Mouse (Mus musculus): Measurements from ENCODE around the gene Ugt1a8.
"Not testable (repeated sequence)": the region's sequence is repeated elsewhere in the genome, so short reads cannot be mapped to it uniquely, and the experiment has no call there.

The Ugt1a8 gene

DNA sequence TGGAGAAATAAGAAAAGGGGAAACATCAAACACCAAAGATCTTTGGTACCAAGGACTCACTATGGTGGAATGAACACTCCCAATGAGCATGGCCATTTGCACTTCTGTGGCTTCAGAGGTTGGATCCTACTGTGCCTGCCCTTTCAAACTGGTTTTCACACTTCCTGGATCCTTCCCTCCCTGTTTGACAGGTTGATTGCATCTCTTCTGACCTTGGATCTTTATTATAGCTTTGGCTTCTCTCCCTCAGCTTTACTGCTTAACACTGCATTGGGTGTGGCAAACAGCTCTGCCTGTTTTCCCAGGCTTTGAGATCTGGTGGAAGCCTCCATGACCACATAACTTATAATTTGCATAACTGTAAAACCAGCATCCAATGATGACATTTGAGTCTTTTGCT is 132.7 kb downstream of the Ugt1a8 start:
- TF ChIP-seq POU5F1 (IDR thresholded peaks at IDR 0.05; ENCODE audit: borderline replicate concordance, low read length) (no peak), CTCF (conservative IDR thresholded peaks at IDR 0.05; ENCODE audit: low read length) (no peak), NANOG (IDR thresholded peaks at IDR 0.05; ENCODE audit: borderline replicate concordance, low read length) (no peak)
- Histone ChIP-seq H3K36me3 (ENCODE audit: insufficient read depth, low read length) (no peaks in the 10 kb centered on the region), H3K27me3 (ENCODE audit: insufficient read depth, low read length) (no peaks in the 10 kb centered on the region), H3K9me3 (ENCODE audit: low read length) (peaks cover 8% of the 10 kb centered on the region), H3K4me1 (replicated peaks; ENCODE audit: low read depth, low read length) (no peaks in the 10 kb centered on the region), H3K4me3 (replicated peaks; ENCODE audit: low read length) (no peak overlapping the region)

DNA sequence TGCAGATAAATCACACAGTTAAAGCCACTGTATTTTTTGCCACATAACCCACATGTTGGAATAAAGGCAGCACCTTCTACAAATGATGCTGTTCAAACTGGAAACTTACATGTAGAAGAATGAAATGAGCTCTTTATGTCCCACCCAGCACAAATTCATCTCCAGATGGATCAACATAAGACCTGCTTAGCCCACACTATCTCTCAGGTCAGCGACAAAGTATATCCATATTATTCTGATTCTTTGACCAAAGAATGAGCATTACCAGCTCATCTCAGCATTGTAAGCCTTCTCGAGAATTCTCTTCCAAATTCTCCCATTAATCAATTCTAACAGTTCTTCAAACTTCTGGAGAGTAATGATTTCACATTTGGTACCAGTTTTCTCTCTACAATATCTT is 134.6 kb downstream of the Ugt1a8 start:
- Histone ChIP-seq H3K9me3 (ENCODE audit: low read length) (peaks cover 5% of the 10 kb centered on the region), H3K27me3 (ENCODE audit: insufficient read depth, low read length) (no peaks in the 10 kb centered on the region)

DNA sequence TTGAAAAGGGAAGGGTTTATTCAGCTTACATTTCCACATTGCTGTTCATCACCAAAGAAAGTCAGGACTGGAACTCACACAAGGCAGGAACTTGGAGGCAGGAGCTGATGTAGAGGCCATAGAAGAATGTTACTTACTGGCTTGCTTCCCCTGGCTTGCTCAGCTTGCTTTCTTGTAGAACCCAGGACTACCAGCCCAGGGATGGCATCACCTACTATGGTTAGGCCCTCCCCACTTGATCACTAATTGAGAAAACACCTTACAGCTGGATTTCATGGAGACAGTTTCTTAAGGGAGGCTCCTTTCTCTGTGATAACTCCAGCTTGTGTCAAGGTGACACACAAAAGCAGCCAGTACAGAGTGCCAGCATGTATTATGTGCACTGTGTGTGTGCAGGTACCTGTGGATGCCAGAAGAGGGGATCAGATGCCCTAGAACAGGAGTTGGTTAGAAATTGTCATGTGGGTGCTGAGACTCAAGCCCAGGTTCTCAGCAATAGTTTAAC is 135.4 kb downstream of the Ugt1a8 start:
- H3K4me1 ChIP-seq (replicated peaks; ENCODE audit: low read depth, low read length); H3K4me3 ChIP-seq (replicated peaks; ENCODE audit: low read length); H3K27me3 ChIP-seq (ENCODE audit: insufficient read depth, low read length); H3K36me3 ChIP-seq (ENCODE audit: insufficient read depth, low read length); H3K9me3 ChIP-seq (ENCODE audit: low read length): not testable (repeated sequence)

More for the DNA sequence above, 134.6 kb downstream of the Ugt1a8 start:
- no peak overlapping the region for H3K4me3 ChIP-seq (replicated peaks; ENCODE audit: low read length)
- H3K4me1 ChIP-seq (replicated peaks; ENCODE audit: low read depth, low read length), result no peaks in the 10 kb centered on the region
- no peak for TF ChIP-seq NANOG (IDR thresholded peaks at IDR 0.05; ENCODE audit: borderline replicate concordance, low read length)
- no peak for TF ChIP-seq POU5F1 (IDR thresholded peaks at IDR 0.05; ENCODE audit: borderline replicate concordance, low read length)
- TF ChIP-seq CTCF (conservative IDR thresholded peaks at IDR 0.05; ENCODE audit: low read length), result no peak
- H3K36me3 ChIP-seq (ENCODE audit: insufficient read depth, low read length), result no peaks in the 10 kb centered on the region

DNA sequence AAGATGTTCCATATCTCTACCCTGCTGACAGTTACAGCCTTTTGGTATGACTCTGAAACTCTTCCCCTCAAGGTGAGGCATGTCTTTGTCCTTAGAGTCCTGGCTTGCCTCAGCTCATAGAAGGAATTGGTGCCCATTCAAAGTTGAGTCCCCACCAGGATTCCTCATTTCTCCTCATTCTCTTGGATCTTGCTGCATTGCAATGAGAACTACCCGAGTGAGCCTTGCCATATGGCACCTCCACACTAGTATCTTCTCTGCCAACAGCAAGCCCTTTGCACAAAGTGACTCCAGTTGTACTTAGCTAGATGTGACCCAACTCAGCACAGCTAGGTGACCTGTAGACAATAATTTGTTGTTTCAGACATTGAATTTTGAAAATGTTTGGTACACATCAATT is 136.0 kb downstream of the Ugt1a8 start:
- Histone ChIP-seq H3K4me3 (replicated peaks; ENCODE audit: low read length) (no peak overlapping the region), H3K9me3 (ENCODE audit: low read length) (no peaks in the 10 kb centered on the region), H3K27me3 (ENCODE audit: insufficient read depth, low read length) (no peaks in the 10 kb centered on the region), H3K36me3 (ENCODE audit: insufficient read depth, low read length) (no peaks in the 10 kb centered on the region), H3K4me1 (replicated peaks; ENCODE audit: low read depth, low read length) (no peaks in the 10 kb centered on the region)
- TF ChIP-seq NANOG (IDR thresholded peaks at IDR 0.05; ENCODE audit: borderline replicate concordance, low read length), result no peak
- no peak for TF ChIP-seq CTCF (conservative IDR thresholded peaks at IDR 0.05; ENCODE audit: low read length)
- no peak for TF ChIP-seq POU5F1 (IDR thresholded peaks at IDR 0.05; ENCODE audit: borderline replicate concordance, low read length)

DNA sequence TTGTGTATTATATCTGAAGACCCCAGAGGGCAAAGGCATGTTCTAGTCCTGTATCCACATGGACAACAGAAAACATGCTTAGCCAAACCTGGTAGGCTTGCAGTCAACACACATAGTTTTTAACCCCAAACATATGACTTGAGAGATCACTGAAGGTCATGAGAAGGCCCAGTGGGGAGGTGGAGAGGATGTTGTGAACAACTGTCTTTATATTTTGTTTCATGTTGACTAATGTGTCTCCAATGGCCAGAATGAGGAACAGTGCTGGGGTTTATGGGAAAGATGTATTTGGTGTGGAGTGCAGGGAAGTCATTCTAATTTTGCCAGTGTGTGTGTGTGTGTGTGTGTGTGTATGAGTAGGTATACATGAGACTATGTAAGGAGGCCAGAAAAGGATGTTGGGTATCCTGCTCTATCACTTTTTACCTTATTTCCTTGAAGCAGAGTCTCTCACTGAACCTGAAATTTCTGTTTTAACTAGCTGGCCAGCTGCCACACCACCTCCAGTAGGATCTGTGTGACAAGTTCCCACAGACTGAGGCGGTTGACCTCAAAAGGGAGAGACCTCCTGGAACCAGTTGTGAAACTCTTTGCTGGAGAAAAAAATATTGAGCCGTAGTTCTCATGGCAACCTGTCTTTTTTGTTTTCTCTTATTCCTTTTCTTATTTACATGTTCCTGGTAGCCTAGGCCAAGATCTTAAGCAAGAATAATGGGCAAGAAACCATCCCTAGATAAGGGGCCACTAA is 136.6 kb downstream of the Ugt1a8 start:
- no peaks in the 10 kb centered on the region for H3K27me3 ChIP-seq (ENCODE audit: insufficient read depth, low read length)
- no peak overlapping the region for H3K4me3 ChIP-seq (replicated peaks; ENCODE audit: low read length)
- TF ChIP-seq NANOG (IDR thresholded peaks at IDR 0.05; ENCODE audit: borderline replicate concordance, low read length) (no peak), CTCF (conservative IDR thresholded peaks at IDR 0.05; ENCODE audit: low read length) (no peak)
- H3K36me3 ChIP-seq (ENCODE audit: insufficient read depth, low read length), result no peaks in the 10 kb centered on the region
- no peaks in the 10 kb centered on the region for H3K4me1 ChIP-seq (replicated peaks; ENCODE audit: low read depth, low read length)
- no peaks in the 10 kb centered on the region for H3K9me3 ChIP-seq (ENCODE audit: low read length)

DNA sequence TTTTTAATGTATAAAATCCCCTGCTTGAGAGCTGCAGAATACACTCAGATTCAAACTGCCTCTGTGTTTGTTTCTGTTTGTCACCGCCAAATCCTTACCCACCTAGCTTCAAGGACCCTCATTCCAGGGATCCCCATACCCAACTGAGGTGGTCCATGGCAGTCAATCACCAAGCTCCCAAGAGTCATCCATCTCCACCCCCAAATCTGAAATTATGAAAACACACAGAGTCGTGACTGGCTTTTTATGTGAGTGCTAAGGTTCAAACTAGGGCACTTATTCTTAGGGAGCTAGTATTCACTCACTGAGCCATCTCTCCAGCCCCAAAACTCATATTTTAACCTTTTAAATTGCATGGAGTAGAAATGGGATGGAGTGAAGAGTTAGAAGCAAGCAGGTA is 137.7 kb downstream of the Ugt1a8 start:
- H3K27me3 ChIP-seq (ENCODE audit: insufficient read depth, low read length); H3K4me3 ChIP-seq (replicated peaks; ENCODE audit: low read length); H3K4me1 ChIP-seq (replicated peaks; ENCODE audit: low read depth, low read length); H3K36me3 ChIP-seq (ENCODE audit: insufficient read depth, low read length); H3K9me3 ChIP-seq (ENCODE audit: low read length): not testable (repeated sequence)

DNA sequence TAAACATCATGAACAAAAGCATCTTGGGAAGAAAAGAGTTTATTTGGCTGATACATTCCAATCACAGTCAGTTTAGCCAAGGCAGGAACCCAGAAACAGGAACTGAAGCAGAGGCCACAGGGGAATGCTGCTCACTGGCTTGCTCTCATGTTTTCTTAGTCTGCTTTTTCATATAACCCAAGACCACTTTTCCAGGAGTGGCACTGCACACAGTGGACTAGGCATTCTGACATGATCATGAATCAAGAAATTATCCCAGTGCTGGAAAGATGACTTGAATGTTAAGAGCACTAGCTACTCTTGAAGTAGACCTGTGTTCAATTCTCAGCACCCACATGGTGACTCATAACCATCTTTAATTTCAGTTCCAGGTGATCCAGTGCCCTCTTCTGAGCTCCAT is 138.1 kb downstream of the Ugt1a8 start:
- Histone ChIP-seq H3K4me3 (replicated peaks; ENCODE audit: low read length) (no peak overlapping the region), H3K36me3 (ENCODE audit: insufficient read depth, low read length) (no peaks in the 10 kb centered on the region), H3K4me1 (replicated peaks; ENCODE audit: low read depth, low read length) (no peaks in the 10 kb centered on the region), H3K9me3 (ENCODE audit: low read length) (0 out of 2 replicates have a peak, but pooled peaks cover 6% of the 10 kb centered on the region), H3K27me3 (ENCODE audit: insufficient read depth, low read length) (0 out of 2 replicates have a peak, but pooled peaks cover 3% of the 10 kb centered on the region)
- TF ChIP-seq NANOG (IDR thresholded peaks at IDR 0.05; ENCODE audit: borderline replicate concordance, low read length), result no peak
- no peak for TF ChIP-seq POU5F1 (IDR thresholded peaks at IDR 0.05; ENCODE audit: borderline replicate concordance, low read length)
- no peak for TF ChIP-seq CTCF (conservative IDR thresholded peaks at IDR 0.05; ENCODE audit: low read length)

DNA sequence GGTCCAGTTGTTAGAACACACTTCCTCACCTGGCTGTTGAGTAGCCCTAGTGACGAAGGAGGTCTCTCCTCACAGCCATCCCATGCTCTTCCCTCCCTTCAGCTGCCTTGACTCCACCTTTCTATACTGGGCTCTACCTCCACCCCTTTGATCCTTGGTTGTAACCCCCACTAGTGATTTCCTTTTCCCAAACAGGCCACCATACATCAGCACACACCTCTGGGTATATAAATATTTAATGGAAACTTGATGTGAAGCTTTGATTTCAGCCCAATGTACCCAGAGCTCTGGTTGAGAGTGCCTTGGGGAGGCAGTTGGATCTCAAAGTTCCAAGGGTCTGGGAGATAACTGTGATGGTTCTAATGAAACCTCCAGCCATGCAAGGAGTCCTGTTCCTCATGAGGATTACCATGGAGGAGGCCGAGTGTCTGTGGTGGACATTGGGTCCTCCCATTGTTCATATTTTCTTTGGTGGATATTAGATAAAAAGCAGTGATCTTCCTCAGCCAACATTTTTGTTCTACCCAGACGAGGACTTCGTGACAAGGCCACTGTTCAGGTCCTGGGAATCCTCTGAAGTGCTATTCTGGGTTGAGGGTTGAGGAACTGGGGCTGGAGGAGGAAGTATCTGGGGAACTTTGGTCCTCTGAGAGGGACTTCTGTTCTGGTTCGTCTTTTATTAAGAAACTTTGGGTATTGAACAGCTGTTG is 139.2 kb downstream of the Ugt1a8 start, which contains the start of gene Mroh2a:
Gene Mroh2a (plus strand): TSS at position 317 of the 710 bp plus-strand sequence.
- H3K9me3 ChIP-seq (ENCODE audit: low read length), result peaks cover 8% of the 10 kb centered on the region; the same call in 1 of the 2 replicates
- TF ChIP-seq POU5F1 (IDR thresholded peaks at IDR 0.05; ENCODE audit: borderline replicate concordance, low read length), result no peak
- H3K4me3 ChIP-seq (replicated peaks; ENCODE audit: low read length), result no peak within 1 kb of the TSS
- 0 out of 2 replicates have a peak, but pooled peaks cover 7% of the 10 kb centered on the region for H3K27me3 ChIP-seq (ENCODE audit: insufficient read depth, low read length)
- no peaks in the 10 kb centered on the region for H3K4me1 ChIP-seq (replicated peaks; ENCODE audit: low read depth, low read length)
- no peaks in the 10 kb centered on the region for H3K36me3 ChIP-seq (ENCODE audit: insufficient read depth, low read length)

DNA sequence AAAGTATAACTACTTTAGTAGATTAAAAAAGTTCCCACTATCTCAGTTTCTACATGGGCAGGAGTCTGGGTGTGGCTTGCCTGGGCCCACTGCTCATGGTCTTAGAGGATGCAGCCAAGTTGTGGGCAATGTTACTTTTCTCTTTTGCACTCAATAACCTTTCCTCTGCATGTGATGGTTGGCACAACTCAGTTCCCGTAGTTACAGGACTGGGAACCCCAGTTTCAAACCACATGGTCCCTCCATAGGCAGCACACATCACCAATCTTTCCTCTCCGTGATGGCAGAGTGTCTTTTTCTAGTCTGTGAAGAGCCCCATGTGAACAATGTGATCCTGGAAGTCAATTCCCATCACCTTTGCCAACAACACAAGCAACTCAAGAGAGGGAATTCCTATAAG is 139.9 kb downstream of the Ugt1a8 start:
- 0 out of 2 replicates have a peak, but pooled peaks cover 10% of the 10 kb centered on the region for H3K27me3 ChIP-seq (ENCODE audit: insufficient read depth, low read length)
- H3K4me1 ChIP-seq (replicated peaks; ENCODE audit: low read depth, low read length), result no peaks in the 10 kb centered on the region
- no peak for TF ChIP-seq POU5F1 (IDR thresholded peaks at IDR 0.05; ENCODE audit: borderline replicate concordance, low read length)
- no peak for TF ChIP-seq NANOG (IDR thresholded peaks at IDR 0.05; ENCODE audit: borderline replicate concordance, low read length)
- TF ChIP-seq CTCF (conservative IDR thresholded peaks at IDR 0.05; ENCODE audit: low read length), result no peak
- H3K36me3 ChIP-seq (ENCODE audit: insufficient read depth, low read length), result no peaks in the 10 kb centered on the region
- no peak overlapping the region for H3K4me3 ChIP-seq (replicated peaks; ENCODE audit: low read length)
- peaks cover 12% of the 10 kb centered on the region; the same call in 1 of the 2 replicates for H3K9me3 ChIP-seq (ENCODE audit: low read length)
